Mouse (Mus musculus): ENCODE measurements around the gene Sobp.

Sobp gene

GRCm38 (mm10) chr10:42991018-42991417 is 183.3 kb downstream of the Sobp start:
- CTCF ChIA-PET: interaction anchor here in 2 of 4 experiments (0.6 to 4.7 kb wide), 5 partner anchors 12 to 148 kb away, joined by 3 to 62 read pairs (median 7); no protein-coding TSS in a partner anchor
- POLR2A ChIA-PET: no interaction called here

GRCm38 (mm10) chr10:42989910-42990309 is 184.4 kb downstream of the Sobp start:
- POLR2A ChIA-PET: interaction anchor here in 2 of 4 experiments (1.1 to 2.5 kb wide), 5 partner anchors 16 to 148 kb away, joined by 3 to 7 read pairs (median 4); no protein-coding TSS in a partner anchor
- CTCF ChIA-PET: interaction anchor here in 3 of 4 experiments (0.6 to 4.7 kb wide), 19 partner anchors 10 to 293 kb away, joined by 3 to 62 read pairs (median 8); no protein-coding TSS in a partner anchor

GRCm38 (mm10) chr10:42988627-42989026 is 185.7 kb downstream of the Sobp start:
- CTCF ChIA-PET: interaction anchor here (0.6 to 4.7 kb wide), 33 partner anchors 9 to 397 kb away, joined by 3 to 62 read pairs (median 7); no protein-coding TSS in a partner anchor

GRCm38 (mm10) chr10:42987594-42988052 is 186.7 kb downstream of the Sobp start:
- ChIA-PET POLR2A (interaction anchor here in 3 of 4 experiments (0.6 to 2.5 kb wide), 18 partner anchors 14 to 1464 kb away, joined by 3 to 8 read pairs (median 4); no protein-coding TSS in a partner anchor), CTCF (interaction anchor here (0.5 to 4.7 kb wide), 37 partner anchors 8 to 1173 kb away, joined by 3 to 62 read pairs (median 7); no protein-coding TSS in a partner anchor)

More at GRCm38 (mm10) chr10:42988627-42989026, 185.7 kb downstream of the Sobp start:
- POLR2A ChIA-PET: interaction anchor here (0.6 to 2.5 kb wide), 21 partner anchors 14 to 515 kb away, joined by 3 to 7 read pairs (median 4); partner anchors contain the start of gene Pdss2 (in 1 of the 4)

- ChIA-PET CTCF (interaction anchor here in 3 of 4 experiments (0.5 to 2.2 kb wide), 7 partner anchors 12 to 369 kb away, joined by 3 to 6 read pairs (median 5); no protein-coding TSS in a partner anchor), POLR2A (interaction anchor here in 1 of 4 experiments (0.8 to 1.2 kb wide), 3 partner anchors 12 to 45 kb away, joined by 3 to 4 read pairs (median 3); no protein-coding TSS in a partner anchor)
Measured at GRCm38 (mm10) chr10:42984886-42985285, 189.4 kb downstream of the Sobp start.

GRCm38 (mm10) chr10:42980999-42981757 is 193.2 kb downstream of the Sobp start:
- ChIA-PET CTCF (interaction anchor here in 2 of 4 experiments (1.1 to 2.8 kb wide), 4 partner anchors 8 to 23 kb away, joined by 3 to 10 read pairs (median 6); no protein-coding TSS in a partner anchor), POLR2A (interaction anchor here in 1 of 4 experiments (1.4 kb wide), 1 partner anchor 9 kb away, joined by 3 read pairs; no protein-coding TSS in a partner anchor)

GRCm38 (mm10) chr10:42978346-42978745 is 196.0 kb downstream of the Sobp start:
- CTCF ChIA-PET: interaction anchor here in 3 of 4 experiments (1.0 to 1.6 kb wide), 3 partner anchors 9 kb away, joined by 3 to 7 read pairs (median 4); no protein-coding TSS in a partner anchor

GRCm38 (mm10) chr10:42976577-42976976 is 197.8 kb downstream of the Sobp start:
- ChIA-PET CTCF (interaction anchor here in 1 of 4 experiments (0.7 kb wide), 1 partner anchor 424 kb away, joined by 3 read pairs; no protein-coding TSS in a partner anchor), POLR2A (no interaction called here)

More at GRCm38 (mm10) chr10:42978346-42978745, 196.0 kb downstream of the Sobp start:
- POLR2A ChIA-PET: no interaction called here

GRCm38 (mm10) chr10:42973537-42973936 is 200.8 kb downstream of the Sobp start:
- CTCF ChIA-PET: interaction anchor here (0.7 to 4.4 kb wide), 24 partner anchors 9 to 567 kb away, joined by 3 to 58 read pairs (median 7); partner anchors contain the start of gene 1700021F05Rik (in 1 of the 4)

GRCm38 (mm10) chr10:42972504-42973172 is 201.7 kb downstream of the Sobp start:
- POLR2A ChIA-PET: interaction anchor here (0.6 to 1.8 kb wide), 20 partner anchors 8 to 249 kb away, joined by 3 to 13 read pairs (median 4); partner anchors contain the start of gene Pdss2 (in 1 of the 4)
- CTCF ChIA-PET: interaction anchor here (0.5 to 4.4 kb wide), 82 partner anchors 9 to 1140 kb away, joined by 3 to 58 read pairs (median 4); partner anchors contain the start of gene 1700021F05Rik (in 1 of the 4)

More at GRCm38 (mm10) chr10:42973537-42973936, 200.8 kb downstream of the Sobp start:
- POLR2A ChIA-PET: interaction anchor here (0.8 to 1.8 kb wide), 8 partner anchors 13 to 24 kb away, joined by 3 to 6 read pairs (median 4); no protein-coding TSS in a partner anchor

GRCm38 (mm10) chr10:42968332-42968731 is 206.0 kb downstream of the Sobp start:
- POLR2A ChIA-PET: interaction anchor here in 2 of 4 experiments (0.7 to 1.8 kb wide), 10 partner anchors 9 to 23 kb away, joined by 3 to 5 read pairs (median 4); no protein-coding TSS in a partner anchor
- CTCF ChIA-PET: interaction anchor here in 3 of 4 experiments (0.6 to 1.6 kb wide), 13 partner anchors 9 to 499 kb away, joined by 3 to 18 read pairs (median 3); no protein-coding TSS in a partner anchor

GRCm38 (mm10) chr10:42963061-42963460 is 211.3 kb downstream of the Sobp start:
- CTCF ChIA-PET: no interaction called here
- POLR2A ChIA-PET: no interaction called here

- POLR2A ChIA-PET: interaction anchor here in 1 of 4 experiments (0.8 kb wide), 1 partner anchor 26 kb away, joined by 3 read pairs; no protein-coding TSS in a partner anchor
- CTCF ChIA-PET: interaction anchor here in 1 of 4 experiments (1.6 kb wide), 1 partner anchor 10 kb away, joined by 6 read pairs; no protein-coding TSS in a partner anchor
Measured at GRCm38 (mm10) chr10:42962655-42963054, 211.7 kb downstream of the Sobp start.

- POLR2A ChIA-PET: interaction anchor here in 2 of 4 experiments (0.8 to 1.2 kb wide), 3 partner anchors 10 to 26 kb away, joined by 3 read pairs; no protein-coding TSS in a partner anchor
- CTCF ChIA-PET: interaction anchor here (0.9 to 2.0 kb wide), 4 partner anchors 11 kb away, joined by 3 to 10 read pairs (median 5); no protein-coding TSS in a partner anchor
Measured at GRCm38 (mm10) chr10:42962181-42962601, 212.1 kb downstream of the Sobp start.

- CTCF ChIA-PET: interaction anchor here (0.9 to 2.0 kb wide), 4 partner anchors 11 kb away, joined by 3 to 10 read pairs (median 5); no protein-coding TSS in a partner anchor
- POLR2A ChIA-PET: interaction anchor here in 2 of 4 experiments (0.8 to 1.2 kb wide), 3 partner anchors 10 to 27 kb away, joined by 3 read pairs; no protein-coding TSS in a partner anchor
Measured at GRCm38 (mm10) chr10:42961771-42962170, 212.6 kb downstream of the Sobp start.

GRCm38 (mm10) chr10:42958686-42959085 is 215.6 kb downstream of the Sobp start:
- CTCF ChIA-PET: interaction anchor here (0.6 to 3.9 kb wide), 28 partner anchors 9 to 1474 kb away, joined by 3 to 48 read pairs (median 6); no protein-coding TSS in a partner anchor
- POLR2A ChIA-PET: interaction anchor here in 3 of 4 experiments (0.6 to 1.7 kb wide), 14 partner anchors 10 to 315 kb away, joined by 3 to 8 read pairs (median 3); no protein-coding TSS in a partner anchor
